Mouse (Mus musculus) embryonic fibroblast, embryonic 13.5 days (primary cell): ENCODE results near the gene Spin1.

Experiments
- CTCF ChIP-seq: IDR thresholded peaks from 2 replicates; pipeline ENCODE4 v1.5.1; 2011; ENCODE audit warnings: mild to moderate bottlenecking, control low read depth, low read length, moderate library complexity, borderline replicate concordance; ENCODE audit not compliant: insufficient read depth
- POLR2A ChIP-seq: IDR thresholded peaks from 2 replicates; pipeline ENCODE4 v1.6.1; 2011; ENCODE audit warnings: low read depth, mild to moderate bottlenecking, control low read depth, low read length, moderate library complexity

GRCm38 (mm10) chr13:51103861-51104650, 3.4 kb downstream of the Spin1 start:
- TF ChIP-seq POLR2A, result no peak
- no peak for TF ChIP-seq CTCF
